Mouse (Mus musculus): ENCODE data around the gene Foxn2. TPM values are rescaled to one million over a fixed set of nuclear protein-coding genes. Genes with fewer than 3 reads are reported as not detected.

Gene Foxn2
- total RNA-seq, 2 experiments from 2014 or later, result 28.1 to 34.3 TPM

GRCm38 (mm10) chr17:88484951-88485350, 44.4 kb downstream of the Foxn2 start:
- ATAC-seq (replicated peaks; ENCODE audit: low FRiP score, low TSS enrichment, poor library complexity, severe bottlenecking), result no peak

GRCm38 (mm10) chr17:88490546-88490945, 50.0 kb downstream of the Foxn2 start:
- no peak for ATAC-seq (replicated peaks; ENCODE audit: low FRiP score, low TSS enrichment, poor library complexity, severe bottlenecking)

- no peak; the same call in 1 of the 2 replicates for ATAC-seq (replicated peaks; ENCODE audit: low FRiP score, low TSS enrichment, poor library complexity, severe bottlenecking)
These were observed 51.0 kb downstream of the Foxn2 start for GRCm38 (mm10) chr17:88491366-88492106.

- ATAC-seq (replicated peaks; ENCODE audit: low FRiP score, low TSS enrichment, poor library complexity, severe bottlenecking), result no peak
These were observed 51.6 kb downstream of the Foxn2 start for GRCm38 (mm10) chr17:88492107-88492460.

GRCm38 (mm10) chr17:88493551-88493950, 53.0 kb downstream of the Foxn2 start:
- no peak for ATAC-seq (replicated peaks; ENCODE audit: low FRiP score, low TSS enrichment, poor library complexity, severe bottlenecking)

- ATAC-seq (replicated peaks; ENCODE audit: low FRiP score, low TSS enrichment, poor library complexity, severe bottlenecking), result no peak
These were observed 53.7 kb downstream of the Foxn2 start for GRCm38 (mm10) chr17:88494121-88494771.

GRCm38 (mm10) chr17:88494772-88495132, 54.2 kb downstream of the Foxn2 start:
- ATAC-seq (replicated peaks; ENCODE audit: low FRiP score, low TSS enrichment, poor library complexity, severe bottlenecking), result no peak

GRCm38 (mm10) chr17:88498090-88498682, 57.7 kb downstream of the Foxn2 start:
- ATAC-seq (replicated peaks; ENCODE audit: low FRiP score, low TSS enrichment, poor library complexity, severe bottlenecking), result no peak

GRCm38 (mm10) chr17:88504056-88504455, 63.5 kb downstream of the Foxn2 start:
- ATAC-seq (replicated peaks; ENCODE audit: low FRiP score, low TSS enrichment, poor library complexity, severe bottlenecking), result no peak

GRCm38 (mm10) chr17:88505275-88505723, 64.8 kb downstream of the Foxn2 start:
- ATAC-seq (replicated peaks; ENCODE audit: low FRiP score, low TSS enrichment, poor library complexity, severe bottlenecking), result no peak

GRCm38 (mm10) chr17:88505941-88506340, 65.4 kb downstream of the Foxn2 start:
- no peak for ATAC-seq (replicated peaks; ENCODE audit: low FRiP score, low TSS enrichment, poor library complexity, severe bottlenecking)

GRCm38 (mm10) chr17:88507376-88507775, 66.9 kb downstream of the Foxn2 start:
- no peak for ATAC-seq (replicated peaks; ENCODE audit: low FRiP score, low TSS enrichment, poor library complexity, severe bottlenecking)

GRCm38 (mm10) chr17:88508846-88509508, 68.5 kb downstream of the Foxn2 start:
- ATAC-seq (replicated peaks; ENCODE audit: low FRiP score, low TSS enrichment, poor library complexity, severe bottlenecking), result peak; percentile 86

GRCm38 (mm10) chr17:88509999-88510398, 69.5 kb downstream of the Foxn2 start:
- no peak for ATAC-seq (replicated peaks; ENCODE audit: low FRiP score, low TSS enrichment, poor library complexity, severe bottlenecking)

- ATAC-seq (replicated peaks; ENCODE audit: low FRiP score, low TSS enrichment, poor library complexity, severe bottlenecking), result peak; percentile 91
These were observed 70.6 kb downstream of the Foxn2 start for GRCm38 (mm10) chr17:88511095-88511551.

- no peak for ATAC-seq (replicated peaks; ENCODE audit: low FRiP score, low TSS enrichment, poor library complexity, severe bottlenecking)
These were observed 76.0 kb downstream of the Foxn2 start for GRCm38 (mm10) chr17:88516477-88516876.

- no peak for ATAC-seq (replicated peaks; ENCODE audit: low FRiP score, low TSS enrichment, poor library complexity, severe bottlenecking)
These were observed 87.3 kb downstream of the Foxn2 start for GRCm38 (mm10) chr17:88527781-88528180.

GRCm38 (mm10) chr17:88529519-88530235, 89.2 kb downstream of the Foxn2 start, which contains the start of gene Ppp1r21:
Gene Ppp1r21 (plus strand): TSS chr17:88530118.
- peak; percentile 96 for ATAC-seq (replicated peaks; ENCODE audit: low FRiP score, low TSS enrichment, poor library complexity, severe bottlenecking)

- peak; percentile 65 for ATAC-seq (replicated peaks; ENCODE audit: low FRiP score, low TSS enrichment, poor library complexity, severe bottlenecking)
These were observed 89.7 kb downstream of the Foxn2 start for GRCm38 (mm10) chr17:88530236-88530619.
